Mouse (Mus musculus) heart, adult 2 months (tissue): Measurements from ENCODE around the gene Agl. TPM values are rescaled to one million over a fixed set of nuclear protein-coding genes. Genes with fewer than 3 reads are reported as not detected.

Source experiments
- DNase-seq, 2 experiments: peaks; one replicate each; pipeline ENCODE4 v3.0.0; 2021
- H3K27ac ChIP-seq: fragments of 200-600 bp; 2 replicates; pipeline ENCODE4 v1.8.1; 2022
- H3K27me3 ChIP-seq: fragments of 200-500 bp; 2 replicates; pipeline ENCODE4 v1.6.1; 2012; ENCODE audit warnings: mild to moderate bottlenecking, low read length, inconsistent platforms, mixed read lengths; ENCODE audit not compliant: control insufficient read depth, insufficient read depth
- H3K36me3 ChIP-seq: fragments of 200-500 bp; 2 replicates; pipeline ENCODE4 v1.6.1; 2012; ENCODE audit warnings: low read length, inconsistent platforms; ENCODE audit not compliant: control insufficient read depth, insufficient read depth
- H3K4me1 ChIP-seq: fragments of 200-500 bp; 2 replicates; pipeline ENCODE4 v1.6.1; 2011; ENCODE audit warnings: low read length; ENCODE audit not compliant: control insufficient read depth, insufficient read depth
- H3K4me3 ChIP-seq: fragments of 200-600 bp; 2 replicates; pipeline ENCODE4 v1.8.1; 2022
- H3K79me2 ChIP-seq: fragments of 200-500 bp; replicated peaks from 2 replicates; pipeline ENCODE4 v1.6.1; 2012; ENCODE audit warnings: mild to moderate bottlenecking, inconsistent platforms, low read length, moderate library complexity, mixed read lengths; ENCODE audit not compliant: control insufficient read depth, insufficient read depth
- H3K9ac ChIP-seq: fragments of 200-500 bp; 2 replicates; pipeline ENCODE4 v1.6.1; 2012; ENCODE audit warnings: low read depth, mild to moderate bottlenecking, control low read depth, inconsistent platforms, low read length, mixed read lengths
- CTCF ChIP-seq: fragments of 200-600 bp; IDR thresholded peaks from 2 replicates; pipeline ENCODE4 v1.8.1; 2022; ENCODE audit warnings: antibody characterized with exemption, mild to moderate bottlenecking, moderate library complexity
- EP300 ChIP-seq: fragments of 200-500 bp; IDR thresholded peaks from 2 replicates; pipeline ENCODE4 v1.6.1; 2011; ENCODE audit warnings: low read depth, low read length, control low read depth; ENCODE audit not compliant: insufficient read depth
- POLR2A ChIP-seq: fragments of 200-500 bp; IDR thresholded peaks from 2 replicates; pipeline ENCODE4 v1.6.1; 2011; ENCODE audit warnings: mild to moderate bottlenecking, low read depth, low read length, control low read depth; ENCODE audit not compliant: insufficient read depth
- WGBS: fragments of 180-500 bp; shearing (Covaris S2); methylation state at CpG from one replicate; pipeline ENCODE4 v1.1.7; 2018; 5-methylcytosine and 5-hydroxymethylcytosine counted together
- intact Hi-C: fragments of 180-260 bp; cut with DNase I; formaldehyde crosslinking; loops from one replicate; pipeline ENCODE4 v1.15.1; 2025
- polyA plus RNA-seq: library from polyadenylated mRNA; depleted of rRNA; stranded (reverse); fragments of >200 nt; gene quantifications from 2 replicates; pipeline ENCODE4 v1.2.3, GENCODE M21; 2012
- total RNA-seq, 2 experiments: library from RNA; stranded (reverse); gene quantifications; 2 replicates each; pipeline ENCODE4 v1.2.3; 2021

The Agl gene
- total and polyA plus RNA-seq, 3 experiments = 41.1 to 200 (median 173) TPM

DNA sequence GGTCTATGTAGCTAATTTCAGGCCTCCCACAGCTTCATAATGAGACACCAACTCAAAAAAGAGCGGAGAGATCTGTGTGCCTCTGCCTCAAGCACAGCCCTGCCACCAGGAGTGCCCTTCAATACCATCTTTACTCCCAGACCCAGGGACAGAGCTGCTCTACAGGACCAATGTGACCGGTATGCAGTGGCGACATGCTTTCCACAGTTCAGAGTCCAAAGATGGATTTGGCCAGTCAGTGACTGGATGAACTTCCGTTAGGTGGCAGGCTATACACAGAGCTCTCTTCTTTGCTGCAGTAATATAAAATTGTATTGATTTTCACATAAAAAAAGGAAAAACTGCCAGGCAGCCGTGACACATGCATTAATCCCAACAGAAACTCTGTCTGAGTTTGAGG is 104.1 kb downstream of the Agl start:
- intact Hi-C loops = no loop called here
- H3K9ac ChIP-seq = no peak overlapping the region
- no peak for TF ChIP-seq EP300
- TF ChIP-seq POLR2A = no peak
- 0 out of 2 replicates have a peak, but pooled peaks have one; percentile 16 for TF ChIP-seq CTCF
- H3K4me3 ChIP-seq = no peak overlapping the region
- peaks cover 3% of the 10 kb centered on the region; the same call in 1 of the 2 replicates for H3K79me2 ChIP-seq
- H3K4me1 ChIP-seq = no peaks in the 10 kb centered on the region
- 94% methylated on average over 5 of the region's 5 CpGs for WGBS
- no peak overlapping the region for H3K27ac ChIP-seq
- H3K36me3 ChIP-seq = peaks cover 3% of the 10 kb centered on the region; the same call in 1 of the 2 replicates
- no peak for DNase-seq
- H3K27me3 ChIP-seq = no peaks in the 10 kb centered on the region

DNA sequence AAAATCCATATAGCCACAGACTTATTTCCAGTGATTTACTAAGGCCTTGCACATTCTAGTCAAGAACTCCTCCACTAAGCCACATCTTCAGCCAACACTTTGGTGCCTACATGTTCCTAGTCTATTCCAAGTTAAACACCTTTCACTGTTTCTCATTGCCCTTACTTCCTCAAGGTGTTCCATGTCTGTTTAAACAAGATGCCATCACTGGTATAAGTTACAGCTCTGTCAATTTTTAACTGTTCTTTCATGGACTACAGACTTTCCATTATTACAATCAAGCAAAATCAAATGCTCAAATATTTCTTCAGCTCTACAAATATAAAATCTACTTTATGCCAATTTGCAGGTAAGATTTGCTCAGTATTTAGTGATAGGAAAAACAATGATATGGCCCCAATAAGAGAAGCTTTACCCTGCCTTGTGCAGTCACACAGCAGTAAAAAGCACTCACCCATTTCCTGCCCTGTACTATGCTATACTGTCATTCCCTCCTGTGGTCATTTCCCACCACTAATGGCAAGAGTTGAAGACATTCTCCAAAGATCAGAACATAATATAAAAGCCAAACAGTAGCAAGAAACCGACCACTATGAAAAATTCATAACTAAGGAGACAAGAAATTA is 105.2 kb downstream of the Agl start:
- no peak overlapping the region for H3K4me3 ChIP-seq
- no peak overlapping the region for H3K27ac ChIP-seq
- H3K9ac ChIP-seq = no peak overlapping the region
- peaks cover 3% of the 10 kb centered on the region; the same call in 1 of the 2 replicates for H3K79me2 ChIP-seq
- H3K4me1 ChIP-seq = no peaks in the 10 kb centered on the region
- intact Hi-C loops = no loop called here
- peaks cover 3% of the 10 kb centered on the region; the same call in 1 of the 2 replicates for H3K36me3 ChIP-seq
- TF ChIP-seq CTCF (no peak), POLR2A (no peak), EP300 (no peak)
- DNase-seq = no peak
- H3K27me3 ChIP-seq = no peaks in the 10 kb centered on the region
- 94% methylated on average over 1 of the region's 1 CpGs for WGBS

DNA sequence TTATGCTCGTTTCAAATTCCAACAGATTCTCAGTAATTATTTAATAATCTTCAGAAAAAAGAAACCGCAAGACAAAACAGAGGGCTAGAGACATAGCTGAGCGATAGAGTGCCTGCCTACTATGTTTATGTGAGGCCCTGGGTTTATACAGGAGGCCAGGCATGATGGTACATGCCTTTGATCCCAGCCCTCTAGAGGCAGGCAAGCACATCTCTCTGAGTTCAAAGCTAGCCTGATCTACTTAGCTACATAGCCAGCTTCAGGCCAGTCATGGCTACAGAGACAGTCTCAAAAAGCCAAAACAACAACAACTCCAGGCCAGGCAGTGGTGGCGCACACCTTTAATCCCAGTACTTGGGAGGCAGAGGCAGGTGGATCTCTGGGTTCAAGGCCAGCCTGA is 106.4 kb downstream of the Agl start:
- DNase-seq = no peak
- Histone ChIP-seq H3K9ac (no peak overlapping the region), H3K27ac (no peak overlapping the region), H3K36me3 (peaks cover 1% of the 10 kb centered on the region; the same call in 1 of the 2 replicates), H3K27me3 (no peaks in the 10 kb centered on the region), H3K4me1 (no peaks in the 10 kb centered on the region), H3K79me2 (peaks cover 3% of the 10 kb centered on the region; the same call in 1 of the 2 replicates), H3K4me3 (no peak overlapping the region)
- TF ChIP-seq CTCF (no peak), POLR2A (no peak), EP300 (no peak)
- 96% methylated on average over 4 of the region's 4 CpGs for WGBS
- intact Hi-C loops = no loop called here

DNA sequence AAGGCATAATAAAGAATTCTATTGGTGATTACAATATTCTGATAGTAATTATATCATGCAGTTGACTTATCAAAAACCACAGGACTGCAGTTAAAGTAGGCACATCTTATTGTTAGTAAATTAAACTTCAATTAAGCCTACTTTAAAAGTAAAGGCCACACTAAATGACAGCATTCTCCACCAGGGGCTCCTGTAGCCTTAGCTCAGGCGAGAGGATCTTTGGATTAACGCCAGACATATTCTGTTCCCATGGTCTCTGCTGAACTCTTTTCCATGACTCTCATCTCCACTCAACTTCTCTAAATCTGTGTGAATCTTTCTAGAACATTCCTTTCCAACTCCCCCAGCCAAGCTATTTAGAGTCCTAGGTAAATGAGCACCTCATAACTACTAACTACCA is 109.2 kb downstream of the Agl start:
- Histone ChIP-seq H3K79me2 (peaks cover 3% of the 10 kb centered on the region; the same call in 1 of the 2 replicates), H3K4me3 (no peak overlapping the region), H3K4me1 (no peaks in the 10 kb centered on the region), H3K27ac (no peak overlapping the region), H3K36me3 (no peaks in the 10 kb centered on the region; the same call in 1 of the 2 replicates), H3K27me3 (no peaks in the 10 kb centered on the region), H3K9ac (no peak overlapping the region)
- intact Hi-C loops = no loop called here
- 28% methylated on average over 2 of the region's 2 CpGs for WGBS
- TF ChIP-seq POLR2A (no peak), EP300 (no peak), CTCF (peak; percentile 59)
- no peak for DNase-seq

DNA sequence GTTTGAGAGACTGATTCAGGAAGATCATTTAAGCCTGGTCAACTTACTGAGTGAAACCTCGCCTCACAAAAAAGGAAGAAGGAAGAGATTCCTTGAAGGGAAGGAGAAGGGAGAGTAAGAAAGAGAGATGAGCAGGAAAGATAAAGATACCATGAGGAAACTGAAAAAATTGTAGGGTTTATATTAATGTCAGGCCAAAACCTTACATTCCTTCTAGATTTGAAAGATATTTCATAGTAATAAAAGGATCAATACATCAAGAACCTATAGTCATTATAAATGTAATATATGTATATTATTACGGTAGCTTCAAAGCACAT is 112.3 kb downstream of the Agl start:
- H3K36me3 ChIP-seq = peaks cover 2% of the 10 kb centered on the region
- no peak overlapping the region for H3K4me3 ChIP-seq
- 77% methylated on average over 2 of the region's 2 CpGs for WGBS
- peaks cover 1% of the 10 kb centered on the region for H3K4me1 ChIP-seq
- no peak for DNase-seq
- H3K27ac ChIP-seq = no peak overlapping the region
- no peaks in the 10 kb centered on the region for H3K27me3 ChIP-seq
- 0 out of 2 replicates have a peak, but pooled peaks cover 2% of the 10 kb centered on the region for H3K79me2 ChIP-seq
- TF ChIP-seq CTCF (no peak), EP300 (no peak), POLR2A (no peak)
- intact Hi-C loops = no loop called here
- no peak overlapping the region for H3K9ac ChIP-seq

DNA sequence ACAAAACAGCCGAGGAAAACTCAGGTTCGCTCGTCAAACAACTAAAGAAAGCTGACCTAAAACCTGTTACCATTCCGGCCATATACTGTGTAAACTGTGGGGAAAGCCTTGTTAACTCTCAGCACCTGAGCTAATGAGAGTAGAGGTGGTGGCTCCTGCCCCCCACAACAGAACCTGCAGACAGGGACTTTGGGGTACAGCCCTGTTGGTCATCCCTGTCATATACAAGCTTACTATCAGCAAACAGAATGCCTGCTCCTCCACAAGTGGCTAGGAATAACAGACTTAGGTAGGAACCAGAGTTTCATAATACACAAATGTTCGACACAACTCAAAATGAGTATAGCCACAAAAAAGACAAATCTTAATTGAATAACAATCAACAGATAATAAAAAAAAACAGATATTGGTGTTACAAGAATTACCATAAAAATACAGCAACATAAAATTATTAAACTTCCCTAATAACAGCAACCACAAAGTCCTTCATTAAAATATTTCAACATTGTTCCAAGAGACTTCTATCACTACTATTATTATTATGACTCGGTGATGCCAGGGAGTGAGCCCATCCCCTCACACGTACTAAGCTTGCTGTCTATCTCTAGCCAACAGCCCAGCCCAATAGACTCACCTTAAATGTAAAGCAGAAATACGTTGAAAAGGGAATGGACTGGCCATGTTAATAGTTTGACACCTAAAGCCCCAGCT is 112.9 kb downstream of the Agl start:
- DNase-seq = no peak
- no peak for TF ChIP-seq CTCF

More for the DNA sequence above, 112.9 kb downstream of the Agl start:
- H3K36me3 ChIP-seq = peaks cover 4% of the 10 kb centered on the region
- peaks cover 3% of the 10 kb centered on the region for H3K4me1 ChIP-seq
- no peak overlapping the region for H3K4me3 ChIP-seq
- 87% methylated on average over 8 of the region's 8 CpGs for WGBS
- no peak overlapping the region for H3K27ac ChIP-seq
- H3K27me3 ChIP-seq = no peaks in the 10 kb centered on the region
- 0 out of 2 replicates have a peak, but pooled peaks cover 2% of the 10 kb centered on the region for H3K79me2 ChIP-seq
- intact Hi-C loops = no loop called here
- no peak overlapping the region for H3K9ac ChIP-seq
